Mouse (Mus musculus) thymus, postnatal 10 days (tissue): ENCODE measurements around the gene Agrn.

Experiments
- DNase-seq, 2 experiments: peaks; one replicate each; pipeline ENCODE4 v3.0.0; 2021; ENCODE audit warnings: low spot score in 2 of 2

Agrn gene

DNA sequence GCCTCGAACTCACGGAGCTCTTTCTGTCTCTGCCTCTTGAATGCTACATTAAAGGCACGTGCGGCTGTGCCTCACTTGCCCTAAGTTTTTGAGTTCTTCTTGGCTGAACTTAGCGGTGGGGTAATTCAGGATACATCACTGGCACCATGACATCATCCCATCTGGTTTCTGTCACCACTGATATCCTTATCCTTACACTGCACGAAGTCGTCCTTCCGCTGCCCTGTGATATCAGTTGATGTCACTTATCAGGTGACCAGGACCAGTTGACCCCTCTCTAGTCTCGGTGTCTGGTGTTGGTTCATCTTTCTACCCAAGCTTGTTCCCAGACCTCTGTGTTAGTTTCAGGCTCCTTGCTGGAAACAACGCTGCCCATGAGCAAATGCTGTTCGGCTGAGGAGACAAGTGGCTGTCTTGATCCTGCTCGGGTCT, 5.2 kb upstream of the Agrn start:
- no peak for DNase-seq

- DNase-seq: peak in 1 of 2 experiments; percentile 28
Measured at GRCm38 (mm10) chr4:156200623-156201475, 3.6 kb upstream of the Agrn start, which contains the start of gene Isg15. Isg15 (minus strand) TSS chr4:156200818.

DNA sequence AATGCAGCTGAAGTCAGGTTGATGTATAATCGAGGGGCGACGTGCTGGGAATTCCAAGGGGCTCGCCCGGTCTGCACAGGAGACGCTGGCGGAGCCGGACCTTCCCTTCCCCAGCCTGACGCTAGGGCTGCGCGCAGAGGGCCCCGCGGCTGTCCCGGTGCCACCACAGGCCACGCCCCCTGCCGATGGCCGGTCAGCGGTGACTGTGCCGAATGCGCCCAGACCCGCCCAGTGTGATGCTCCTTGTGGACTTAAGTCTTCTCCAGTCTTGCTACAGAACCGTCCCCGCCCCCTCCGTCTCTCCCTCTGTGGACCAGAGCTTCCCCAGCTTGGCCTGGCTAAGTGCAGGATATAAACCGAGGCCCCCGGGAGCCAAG, 529 bp upstream of the Agrn start:
- DNase-seq: peak; percentile 49 to 64

GRCm38 (mm10) chr4:156195927-156196870, 1.1 kb downstream of the Agrn start:
- DNase-seq: peak; percentile 19 to 25

DNA sequence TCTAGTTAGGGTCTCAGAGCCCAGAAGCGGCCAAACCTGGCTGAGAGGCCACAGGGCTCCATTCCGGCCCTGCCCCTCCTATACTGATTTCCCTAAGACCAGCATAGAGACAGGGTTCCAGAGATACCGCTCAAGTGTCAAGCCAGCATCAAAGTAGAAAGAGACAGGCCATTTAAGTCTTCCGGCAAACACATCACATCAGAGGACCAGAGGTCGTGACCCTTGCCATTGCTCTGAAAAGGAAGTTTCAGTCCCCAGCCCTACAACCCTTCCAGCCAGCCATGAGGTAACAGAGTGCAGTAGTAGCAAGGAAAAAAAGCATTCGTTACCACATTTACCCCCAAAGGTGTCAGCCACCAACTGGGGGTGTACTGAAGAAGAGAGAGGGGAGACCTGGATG, 2.9 kb downstream of the Agrn start:
- no peak for DNase-seq

- no peak for DNase-seq
Measured at GRCm38 (mm10) chr4:156193906-156194305, 3.4 kb downstream of the Agrn start.

GRCm38 (mm10) chr4:156193200-156193590, 4.1 kb downstream of the Agrn start:
- DNase-seq: no peak

DNA sequence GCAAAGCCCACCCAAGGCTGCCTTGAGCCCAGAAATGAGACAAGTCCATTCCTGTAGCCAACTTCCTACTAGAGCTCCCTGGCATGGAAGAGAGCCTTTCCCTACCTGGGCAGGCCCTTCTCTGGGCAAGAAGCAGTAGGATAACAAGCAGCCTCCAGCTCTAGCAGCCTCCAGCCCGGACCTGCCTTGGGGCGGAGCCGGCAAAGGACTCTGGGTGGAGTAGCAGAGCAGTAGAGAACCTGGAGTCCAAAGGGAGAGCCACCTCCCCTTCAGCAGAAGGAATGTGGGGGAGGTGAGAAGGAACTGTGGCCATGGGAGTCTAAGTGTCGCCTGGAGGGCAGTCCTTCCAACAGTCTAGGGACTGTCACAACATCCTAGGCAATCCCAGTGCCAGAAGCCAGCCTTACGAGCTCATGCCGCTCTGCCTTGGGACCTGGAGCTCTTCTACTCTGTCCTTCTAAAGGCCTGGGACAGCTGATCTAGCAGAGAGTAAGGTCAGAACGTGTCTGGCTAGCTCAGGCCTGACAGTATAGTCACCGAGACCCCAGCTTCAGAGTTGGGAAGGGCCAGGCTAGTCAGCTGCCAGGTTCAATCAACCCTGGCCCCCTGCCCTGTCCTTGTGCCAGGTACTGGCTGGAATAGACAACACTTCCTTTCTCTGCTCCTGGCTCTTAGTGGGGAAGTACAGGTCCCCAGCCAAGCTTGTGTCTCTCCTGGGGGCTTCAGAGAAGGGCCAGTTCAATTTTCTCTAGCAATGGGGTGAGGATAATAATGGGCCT, 4.7 kb downstream of the Agrn start:
- DNase-seq: no peak

DNA sequence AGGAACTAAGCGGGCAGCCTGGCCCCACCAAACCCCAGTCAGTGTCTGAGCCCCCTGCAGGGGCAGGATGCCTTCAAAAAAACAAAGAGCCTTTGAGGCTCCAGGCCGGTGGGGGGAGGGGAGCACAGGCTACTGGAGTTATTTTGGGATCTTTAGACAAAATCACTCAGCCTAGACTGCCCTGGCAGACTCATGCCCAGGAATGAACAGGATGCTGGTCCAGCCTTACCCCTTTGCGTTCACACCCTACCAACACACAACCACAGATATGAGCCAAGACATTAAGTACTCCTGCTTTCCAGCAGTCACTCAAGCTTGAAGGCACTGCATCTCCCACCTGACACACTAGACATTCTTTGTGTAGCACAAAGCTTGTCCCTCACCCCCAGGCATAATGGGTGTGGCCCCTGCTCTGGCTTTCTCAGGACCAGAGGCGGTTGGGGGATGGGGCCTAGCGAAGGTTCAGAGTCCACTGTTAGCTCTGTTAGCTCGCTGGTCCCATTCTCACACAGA, 8.4 kb downstream of the Agrn start:
- no peak for DNase-seq

GRCm38 (mm10) chr4:156188162-156188810, 9.0 kb downstream of the Agrn start:
- no peak for DNase-seq

DNA sequence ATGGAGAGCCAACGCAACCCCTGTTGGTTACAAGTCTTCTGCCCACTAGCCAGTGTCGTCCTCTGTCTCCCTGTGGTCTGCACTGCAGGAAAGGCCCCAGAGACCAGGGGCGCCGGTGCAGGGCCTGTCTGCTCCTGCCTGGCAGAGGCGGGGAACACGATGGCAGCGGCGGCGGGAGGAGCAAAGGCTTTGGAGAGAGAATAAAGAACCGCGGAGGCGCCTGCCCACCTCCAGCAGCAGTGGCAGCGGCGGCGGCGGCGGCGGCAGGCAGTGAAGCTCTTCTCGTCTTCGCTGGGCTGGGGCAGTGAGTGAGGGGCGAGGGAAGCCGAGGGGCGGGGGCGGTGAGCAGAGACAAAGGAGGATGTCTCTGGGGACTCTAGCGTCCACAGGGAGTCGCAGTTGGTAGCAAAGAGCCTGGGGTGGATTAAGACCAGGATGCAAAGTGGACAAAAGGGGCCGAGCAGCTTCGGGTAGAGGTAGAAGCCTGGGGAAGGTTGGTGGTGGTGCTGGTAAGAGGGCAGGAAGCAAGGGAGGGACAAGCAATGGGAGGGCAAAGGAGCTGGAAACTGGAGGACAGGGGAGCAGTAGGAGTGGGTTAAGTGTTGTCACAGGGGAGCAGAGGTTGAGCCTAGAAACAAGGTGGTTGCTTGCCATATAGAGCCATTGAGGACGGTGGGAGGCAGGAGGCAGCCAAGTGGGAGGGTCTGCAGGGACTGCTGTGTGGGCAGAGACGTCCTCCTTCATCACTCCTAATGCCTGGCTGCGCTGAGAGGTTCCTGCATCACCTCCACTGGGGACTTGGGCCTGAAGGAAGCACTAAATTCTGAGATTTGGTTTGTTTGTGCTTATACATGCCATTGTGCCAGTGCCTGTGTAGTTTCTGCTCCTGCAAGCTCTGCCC, 11.1 kb downstream of the Agrn start:
- no peak for DNase-seq

DNA sequence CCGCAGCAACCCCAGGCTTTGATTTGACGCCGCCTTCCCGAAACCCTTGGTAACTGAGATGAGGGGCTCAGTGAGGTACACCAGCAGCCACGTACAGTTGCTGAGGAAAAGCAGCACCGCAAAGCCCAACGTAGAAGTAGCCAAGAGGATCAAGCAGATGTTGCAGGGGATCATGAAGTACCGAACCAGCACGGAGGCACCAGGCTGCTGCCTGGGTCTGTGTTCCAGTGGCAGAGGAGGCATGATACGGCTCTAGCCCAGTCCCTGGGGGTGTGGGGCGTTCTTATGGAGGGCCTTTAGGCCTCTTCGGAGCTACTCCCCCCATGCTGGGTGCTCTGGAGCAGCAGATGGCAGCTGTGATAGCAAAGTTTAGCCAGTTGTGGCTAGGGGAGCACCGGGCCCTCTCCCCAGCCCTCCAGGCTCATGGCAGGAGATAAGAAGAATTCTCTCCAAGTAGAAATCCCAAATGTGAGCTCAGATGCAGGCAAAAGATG, 11.8 kb downstream of the Agrn start:
- DNase-seq: no peak

DNA sequence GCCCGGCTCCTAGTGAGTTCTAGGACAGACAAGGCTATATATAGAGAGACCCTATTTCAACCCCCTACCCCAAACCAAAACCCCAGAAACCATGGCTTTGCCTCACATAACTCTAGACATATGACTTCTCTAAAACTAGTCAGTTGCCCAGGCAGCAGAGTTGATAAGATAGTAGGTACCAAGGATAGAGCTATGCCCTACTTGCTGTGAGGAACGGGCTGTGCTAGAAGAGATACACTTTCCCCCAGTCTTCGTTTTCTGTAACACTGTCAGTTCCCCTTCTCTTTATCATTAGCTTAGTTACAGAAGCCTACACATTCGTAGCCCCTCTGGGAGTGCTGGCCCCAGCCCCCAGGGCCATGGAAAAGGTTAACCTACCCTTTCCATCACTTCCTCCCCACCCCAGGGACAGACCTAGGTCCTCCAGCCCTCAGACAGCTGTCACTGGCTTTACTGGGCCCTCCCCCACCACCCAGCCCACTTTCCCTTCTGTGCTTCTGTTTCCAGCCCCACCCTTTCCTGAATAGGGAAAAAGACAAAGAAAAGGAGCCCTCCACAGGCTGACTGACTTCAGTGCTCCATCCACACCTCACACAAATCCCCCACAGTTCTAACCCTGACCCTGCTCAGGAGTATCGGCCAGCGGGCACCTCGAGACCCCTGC, 12.9 kb downstream of the Agrn start:
- DNase-seq: no peak

GRCm38 (mm10) chr4:156183747-156184146, 13.5 kb downstream of the Agrn start:
- DNase-seq: no peak

GRCm38 (mm10) chr4:156177630-156178029, 19.7 kb downstream of the Agrn start:
- DNase-seq: no peak

DNA sequence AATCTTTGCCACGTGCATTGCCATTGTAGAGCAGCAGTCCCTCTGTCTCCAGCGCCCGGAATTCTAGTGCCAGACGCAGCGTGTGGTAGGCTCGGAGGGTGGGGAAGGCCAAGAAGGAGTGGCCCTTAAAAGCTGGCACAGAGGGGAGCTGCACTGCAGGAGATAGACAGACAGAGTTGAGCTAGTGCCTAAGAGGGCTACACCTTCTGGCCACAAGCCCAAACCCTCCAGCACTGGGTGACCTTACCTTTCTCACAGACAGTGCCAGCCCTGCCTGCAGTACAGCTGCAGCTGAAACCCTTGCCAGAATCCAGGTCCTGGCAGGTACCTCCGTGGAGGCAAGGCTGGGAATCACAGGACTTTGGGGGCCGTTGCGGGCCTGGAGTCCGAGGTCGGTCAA, 25.5 kb downstream of the Agrn start:
- DNase-seq: no peak

- DNase-seq: no peak
Measured at GRCm38 (mm10) chr4:156169129-156169528, 28.2 kb downstream of the Agrn start.

DNA sequence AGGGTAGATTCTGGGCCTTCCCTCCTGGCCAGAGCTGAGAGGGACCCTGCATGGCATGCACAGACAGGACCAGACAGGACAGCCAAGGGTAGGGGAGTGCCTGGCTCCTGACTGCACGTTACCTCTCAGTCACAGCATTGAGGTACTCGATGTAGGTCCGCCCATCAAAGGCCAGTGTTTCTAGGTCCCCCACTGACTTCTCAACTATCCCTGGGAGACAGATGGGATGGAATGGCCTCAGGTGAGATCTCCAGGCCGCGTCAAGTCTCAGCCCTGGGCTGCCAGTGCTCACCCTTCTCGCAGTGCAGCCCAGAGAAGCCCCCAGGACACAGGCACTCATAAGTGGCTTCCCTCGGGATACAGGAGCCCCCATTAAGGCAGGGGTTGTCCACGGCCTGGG, 28.7 kb downstream of the Agrn start:
- DNase-seq: no peak

GRCm38 (mm10) chr4:156166477-156166876, 30.8 kb downstream of the Agrn start:
- peak in 1 of 2 experiments; percentile 27 for DNase-seq
